Mouse (Mus musculus) hindbrain, embryonic 13.5 days (tissue): ENCODE results near the gene Pde4a. TPM values are rescaled to one million over a fixed set of nuclear protein-coding genes. Genes with fewer than 3 reads are reported as not detected.
"Not testable (repeated sequence)": the region's sequence is repeated elsewhere in the genome, so short reads cannot be mapped to it uniquely, and the experiment has no call there.

ENCODE experiments used
- ATAC-seq: fragments of 200-750 bp; cut with Nextera tagmentation; 2 replicates; pipeline ENCODE4 v1.8.0; 2017; ENCODE audit warnings: moderate TSS enrichment; ENCODE audit not compliant: low FRiP score
- H3K27ac ChIP-seq: fragments of 300-500 bp; sonication (generic); 2 replicates; pipeline ENCODE4 v1.5.1; 2015; ENCODE audit warnings: inconsistent platforms, mild to moderate bottlenecking, moderate library complexity
- H3K27me3 ChIP-seq: fragments of 300-500 bp; sonication (generic); 2 replicates; pipeline ENCODE4 v1.6.1; 2015; ENCODE audit warnings: mild to moderate bottlenecking, inconsistent platforms
- H3K36me3 ChIP-seq: fragments of 300-500 bp; sonication (generic); 2 replicates; pipeline ENCODE4 v1.6.1; 2015; ENCODE audit warnings: mild to moderate bottlenecking, inconsistent platforms
- H3K4me1 ChIP-seq: fragments of 300-500 bp; sonication (generic); replicated peaks from 2 replicates; pipeline ENCODE4 v1.6.1; 2015; ENCODE audit warnings: inconsistent platforms
- H3K4me2 ChIP-seq: fragments of 300-500 bp; sonication (generic); 2 replicates; pipeline ENCODE4 v1.6.1; 2015; ENCODE audit warnings: inconsistent platforms, mild to moderate bottlenecking, moderate library complexity
- H3K4me3 ChIP-seq: fragments of 300-500 bp; sonication (generic); 2 replicates; pipeline ENCODE4 v1.5.1; 2015; ENCODE audit warnings: mild to moderate bottlenecking, inconsistent platforms
- H3K9ac ChIP-seq: fragments of 300-500 bp; sonication (generic); 2 replicates; pipeline ENCODE4 v1.6.1; 2015; ENCODE audit warnings: mild to moderate bottlenecking, inconsistent platforms
- H3K9me3 ChIP-seq: fragments of 300-500 bp; sonication (generic); 2 replicates; pipeline ENCODE4 v1.6.1; 2016; ENCODE audit warnings: inconsistent platforms
- WGBS: fragments of 180-500 bp; shearing (Covaris S2); methylation state at CpG from one replicate; pipeline ENCODE4 v1.1.7; 2015; 5-methylcytosine and 5-hydroxymethylcytosine counted together
- polyA plus RNA-seq: library from polyadenylated mRNA; unstranded; fragments of >200 nt; fragmentation: Nextera tagmentation; extraction: Ambion mirVana; gene quantifications from 2 replicates; pipeline ENCODE4 v1.2.1, GENCODE M21; 2015

The Pde4a gene
- polyA plus RNA-seq, 1 experiment from 2014 or later, result 18.8 TPM

DNA sequence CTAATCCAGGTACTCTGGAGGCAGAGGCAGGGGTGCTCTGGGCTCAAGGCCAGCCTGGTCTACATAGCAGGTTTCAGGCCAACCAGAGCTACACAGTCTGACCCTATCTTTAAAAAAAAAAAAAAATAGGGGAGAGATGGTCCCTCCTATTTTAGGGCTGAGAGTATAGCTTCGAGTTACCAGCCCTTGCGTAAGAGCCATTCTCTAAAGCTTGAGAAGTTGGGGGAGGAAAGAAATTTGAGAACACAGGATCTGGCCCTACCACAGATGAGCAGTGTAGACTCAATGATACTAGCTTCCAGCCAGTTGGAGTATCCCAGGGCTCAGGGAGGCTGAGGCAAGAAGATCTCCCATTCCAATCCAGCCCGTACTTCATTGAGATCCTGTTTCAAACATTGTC is 28.3 kb downstream of the Pde4a start:
- Histone ChIP-seq H3K9ac (no peak overlapping the region), H3K36me3 (no peaks in the 10 kb centered on the region), H3K27me3 (no peaks in the 10 kb centered on the region), H3K27ac (no peak overlapping the region), H3K4me3 (no peak overlapping the region), H3K4me1 (peaks cover 35% of the 10 kb centered on the region), H3K4me2 (no peak overlapping the region), H3K9me3 (no peaks in the 10 kb centered on the region)
- WGBS, result 90% methylated on average over 3 of the region's 3 CpGs
- ATAC-seq, result no peak

- H3K4me2 ChIP-seq, result no peak overlapping the region
- H3K27ac ChIP-seq, result no peak overlapping the region
- no peak overlapping the region for H3K4me3 ChIP-seq
- 82% methylated on average over 4 of the region's 4 CpGs for WGBS
- H3K36me3 ChIP-seq, result peaks cover 3% of the 10 kb centered on the region; the same call in 1 of the 2 replicates
- no peaks in the 10 kb centered on the region for H3K27me3 ChIP-seq
- ATAC-seq, result no peak
- no peak overlapping the region for H3K9ac ChIP-seq
- H3K9me3 ChIP-seq, result no peaks in the 10 kb centered on the region
- peaks cover 38% of the 10 kb centered on the region for H3K4me1 ChIP-seq
These were observed 29.4 kb downstream of the Pde4a start for GRCm38 (mm10) chr9:21194787-21195493.

- H3K4me3 ChIP-seq, result peak overlapping the region; percentile 61
- peak overlapping the region; percentile 89; the same call in 1 of the 2 replicates for H3K4me2 ChIP-seq
- H3K4me1 ChIP-seq, result peaks cover 38% of the 10 kb centered on the region
- H3K27me3 ChIP-seq, H3K9me3 ChIP-seq, H3K36me3 ChIP-seq: not testable (repeated sequence)
- 49% methylated on average over 7 of the region's 7 CpGs for whole genome bisulfite sequencing
- ATAC-seq, result peak; percentile 27
- H3K27ac ChIP-seq, result peak overlapping the region; percentile 75
- H3K9ac ChIP-seq, result peak overlapping the region; percentile 89; the same call in 1 of the 2 replicates
These were observed 30.4 kb downstream of the Pde4a start for GRCm38 (mm10) chr9:21195736-21196505.

DNA sequence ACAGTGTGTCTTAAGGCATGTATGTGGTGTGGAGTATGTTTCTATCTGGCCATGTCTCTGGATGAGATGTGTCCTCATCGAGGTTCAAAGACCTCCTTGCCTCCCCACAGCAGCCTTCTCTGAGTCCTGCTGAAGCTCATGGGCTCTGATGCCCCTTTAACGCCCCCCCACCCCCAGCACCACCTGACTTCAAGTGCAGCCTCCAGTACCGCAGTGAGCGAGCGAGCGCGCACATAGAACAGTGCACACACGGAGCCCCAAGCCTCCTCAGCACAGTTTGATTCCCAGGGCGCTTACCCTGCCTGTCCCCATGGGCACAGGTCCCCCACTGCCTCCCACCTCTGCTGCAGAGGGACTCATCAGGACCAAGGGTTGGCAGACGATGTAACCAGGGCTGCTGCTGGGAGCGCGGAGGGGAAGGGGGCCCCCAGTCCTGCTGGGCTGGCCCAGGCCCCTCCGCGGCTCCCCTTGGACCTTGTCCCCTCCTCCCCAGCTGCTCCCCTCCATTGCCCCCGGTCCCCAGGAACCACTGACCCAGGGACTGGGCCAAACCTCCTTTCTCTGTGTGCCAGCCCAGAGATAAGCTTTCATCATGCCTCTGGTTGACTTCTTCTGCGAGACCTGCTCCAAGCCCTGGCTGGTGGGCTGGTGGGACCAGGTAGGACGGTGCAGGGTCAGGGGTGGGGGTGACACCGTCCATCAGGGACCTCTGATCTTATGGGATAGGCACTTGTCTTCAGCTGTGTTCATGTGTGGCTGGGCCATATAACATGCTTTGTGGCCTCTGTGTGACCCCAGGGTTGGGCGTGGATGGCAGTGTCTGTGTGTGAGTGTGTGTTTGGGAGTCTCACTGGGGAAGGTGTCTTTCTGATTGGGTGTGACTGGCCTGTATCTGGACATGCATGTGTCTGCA is 31.3 kb downstream of the Pde4a start:
- peak overlapping the region; percentile 89 for H3K4me2 ChIP-seq
- peak overlapping the region; percentile 75 for H3K27ac ChIP-seq
- H3K4me3 ChIP-seq, result peak overlapping the region; percentile 61
- no peaks in the 10 kb centered on the region for H3K27me3 ChIP-seq
- peak overlapping the region; percentile 89 for H3K9ac ChIP-seq
- H3K9me3 ChIP-seq, result no peaks in the 10 kb centered on the region
- WGBS, result 18% methylated on average over 19 of the region's 19 CpGs
- peak; percentile 81 for ATAC-seq
- H3K4me1 ChIP-seq, result peaks cover 38% of the 10 kb centered on the region
- peaks cover 17% of the 10 kb centered on the region for H3K36me3 ChIP-seq

DNA sequence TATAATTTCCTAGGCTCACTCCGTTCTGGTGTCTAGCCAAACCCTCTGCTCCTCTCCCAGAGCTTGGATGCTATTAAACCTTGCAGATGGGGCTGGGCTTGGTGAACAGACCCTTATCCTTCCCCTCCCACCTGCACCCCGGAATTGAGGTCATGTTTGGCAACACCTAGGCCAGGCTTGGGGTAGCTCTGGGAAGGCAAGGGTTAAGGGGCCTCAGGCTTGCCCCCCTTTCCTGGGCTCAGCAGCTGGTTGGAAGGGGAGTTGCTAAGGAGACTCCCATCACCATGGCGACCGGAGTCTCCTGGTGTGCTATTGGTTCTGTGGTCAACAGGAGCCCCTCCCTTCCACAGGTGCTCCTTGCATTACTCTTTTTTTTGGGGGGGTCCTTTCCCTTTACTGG is 32.5 kb downstream of the Pde4a start:
- Histone ChIP-seq H3K9me3 (no peaks in the 10 kb centered on the region), H3K4me3 (peak overlapping the region; percentile 61), H3K4me2 (peak overlapping the region; percentile 89), H3K27me3 (no peaks in the 10 kb centered on the region), H3K9ac (peak overlapping the region; percentile 89), H3K4me1 (peaks cover 38% of the 10 kb centered on the region), H3K36me3 (peaks cover 18% of the 10 kb centered on the region), H3K27ac (0 out of 2 replicates have a peak overlapping the region, but pooled peaks have one; percentile 36)
- peak; percentile 84 for ATAC-seq
- WGBS, result 13% methylated on average over 4 of the region's 4 CpGs

GRCm38 (mm10) chr9:21198960-21199359 is 33.4 kb downstream of the Pde4a start:
- Histone ChIP-seq H3K27ac (no peak overlapping the region), H3K4me2 (peak overlapping the region; percentile 89; the same call in 1 of the 2 replicates), H3K4me1 (peaks cover 38% of the 10 kb centered on the region), H3K9ac (no peak overlapping the region), H3K36me3 (peaks cover 27% of the 10 kb centered on the region), H3K4me3 (no peak overlapping the region), H3K9me3 (no peaks in the 10 kb centered on the region), H3K27me3 (no peaks in the 10 kb centered on the region)
- WGBS, result 83% methylated on average over 3 of the region's 3 CpGs
- ATAC-seq, result no peak

GRCm38 (mm10) chr9:21204156-21204527 is 38.6 kb downstream of the Pde4a start:
- Histone ChIP-seq H3K27ac (peak overlapping the region; percentile 23; the same call in 1 of the 2 replicates), H3K4me2 (peak overlapping the region; percentile 53; the same call in 1 of the 2 replicates), H3K9ac (no peak overlapping the region), H3K9me3 (no peaks in the 10 kb centered on the region), H3K36me3 (peaks cover 58% of the 10 kb centered on the region), H3K4me3 (no peak overlapping the region), H3K27me3 (no peaks in the 10 kb centered on the region), H3K4me1 (peaks cover 10% of the 10 kb centered on the region)
- ATAC-seq, result no peak
- WGBS, result 27% methylated on average over 8 of the region's 8 CpGs

- WGBS, result 4% methylated on average over 23 of the region's 23 CpGs
- ATAC-seq, result peak; percentile 80
- peaks cover 58% of the 10 kb centered on the region for H3K36me3 ChIP-seq
- H3K9me3 ChIP-seq, result no peaks in the 10 kb centered on the region
- H3K4me2 ChIP-seq, result peak overlapping the region; percentile 53
- no peaks in the 10 kb centered on the region for H3K27me3 ChIP-seq
- H3K27ac ChIP-seq, result peak overlapping the region; percentile 23; the same call in 1 of the 2 replicates
- peak overlapping the region; percentile 35; the same call in 1 of the 2 replicates for H3K9ac ChIP-seq
- peak overlapping the region; percentile 36 for H3K4me3 ChIP-seq
- H3K4me1 ChIP-seq, result peaks cover 10% of the 10 kb centered on the region
These were observed 39.2 kb downstream of the Pde4a start for GRCm38 (mm10) chr9:21204528-21205272.

DNA sequence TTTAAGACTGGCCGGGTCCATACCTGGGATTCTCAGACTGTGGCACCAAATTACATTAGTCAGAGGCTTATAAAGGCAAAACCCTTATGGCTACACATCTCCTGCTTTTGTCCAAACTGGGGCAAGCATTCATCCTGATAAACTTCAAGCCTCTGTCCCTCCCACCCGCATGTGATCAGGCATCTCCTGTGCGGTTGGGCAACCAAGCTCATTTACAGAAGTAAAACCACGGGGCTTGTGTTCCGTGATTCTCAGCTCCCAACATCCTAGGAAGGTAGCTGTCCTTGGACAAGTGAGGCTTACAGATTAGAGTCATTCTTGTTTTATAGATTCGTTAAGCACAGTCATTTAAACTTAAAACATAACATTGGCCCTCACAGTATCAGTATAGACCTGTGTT is 41.3 kb downstream of the Pde4a start:
- H3K36me3 ChIP-seq, result peaks cover 54% of the 10 kb centered on the region

DNA sequence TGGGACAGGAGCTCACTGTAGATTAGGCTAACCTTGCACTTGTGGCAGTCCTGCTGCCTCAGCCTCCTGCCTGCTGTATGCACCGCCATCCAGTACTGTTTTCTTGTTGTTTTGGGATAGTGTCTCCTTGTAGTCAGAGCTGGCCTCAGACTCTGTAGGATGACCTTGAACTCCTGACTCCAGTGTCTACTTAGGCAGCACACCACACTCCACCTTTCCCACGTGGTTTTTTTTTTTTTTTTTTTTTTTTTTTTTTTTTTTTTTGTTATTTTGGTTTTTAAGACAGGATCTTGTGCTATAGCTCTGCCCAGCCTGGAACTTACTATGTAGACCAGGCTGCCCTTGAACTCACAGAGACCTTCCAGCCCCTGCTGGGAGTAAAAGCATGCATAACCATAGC is 43.1 kb downstream of the Pde4a start:
- Histone ChIP-seq H3K27ac (no peak overlapping the region), H3K36me3 (peaks cover 54% of the 10 kb centered on the region), H3K4me1 (peaks cover 10% of the 10 kb centered on the region), H3K27me3 (0 out of 2 replicates have a peak, but pooled peaks cover 5% of the 10 kb centered on the region), H3K9me3 (no peaks in the 10 kb centered on the region), H3K9ac (no peak overlapping the region), H3K4me3 (no peak overlapping the region), H3K4me2 (no peak overlapping the region)
- ATAC-seq, result no peak
- WGBS, result 86% methylated on average over 2 of the region's 2 CpGs

More for the DNA sequence above, 41.3 kb downstream of the Pde4a start:
- Histone ChIP-seq H3K9ac (no peak overlapping the region), H3K27ac (no peak overlapping the region), H3K4me2 (no peak overlapping the region), H3K27me3 (no peaks in the 10 kb centered on the region), H3K4me3 (no peak overlapping the region), H3K4me1 (peaks cover 10% of the 10 kb centered on the region), H3K9me3 (no peaks in the 10 kb centered on the region)
- no peak for ATAC-seq
- 91% methylated on average over 6 of the region's 6 CpGs for WGBS

DNA sequence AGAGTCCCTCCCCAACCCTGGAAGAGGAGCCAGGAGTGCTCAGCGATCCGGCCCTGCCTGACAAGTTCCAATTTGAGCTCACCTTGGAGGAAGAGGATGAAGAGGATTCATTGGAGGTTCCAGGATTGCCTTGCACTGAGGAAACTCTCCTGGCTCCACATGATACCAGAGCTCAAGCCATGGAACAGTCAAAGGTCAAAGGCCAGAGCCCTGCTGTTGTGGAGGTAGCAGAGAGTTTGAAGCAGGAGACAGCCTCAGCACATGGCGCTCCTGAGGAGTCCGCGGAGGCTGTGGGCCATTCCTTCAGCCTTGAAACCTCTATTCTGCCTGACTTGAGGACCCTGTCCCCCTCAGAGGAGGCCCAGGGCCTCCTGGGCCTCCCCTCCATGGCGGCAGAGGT is 45.3 kb downstream of the Pde4a start:
- Histone ChIP-seq H3K9me3 (no peaks in the 10 kb centered on the region), H3K27me3 (0 out of 2 replicates have a peak, but pooled peaks cover 5% of the 10 kb centered on the region), H3K36me3 (peaks cover 42% of the 10 kb centered on the region), H3K4me1 (no peaks in the 10 kb centered on the region), H3K27ac (no peak overlapping the region), H3K4me3 (no peak overlapping the region), H3K9ac (no peak overlapping the region), H3K4me2 (no peak overlapping the region)
- ATAC-seq, result no peak
- WGBS, result 82% methylated on average over 6 of the region's 6 CpGs
